Mouse (Mus musculus) heart, adult 2 months (tissue): ENCODE measurements around the gene Cavin4. TPM values are rescaled to one million over a fixed set of nuclear protein-coding genes. Genes with fewer than 3 reads are reported as not detected.

ENCODE experiments used
- DNase-seq, 2 experiments: peaks; one replicate each; pipeline ENCODE4 v3.0.0; 2021
- H3K27ac ChIP-seq: fragments of 200-600 bp; 2 replicates; pipeline ENCODE4 v1.8.1; 2022
- H3K27me3 ChIP-seq: fragments of 200-500 bp; 2 replicates; pipeline ENCODE4 v1.6.1; 2012; ENCODE audit warnings: mild to moderate bottlenecking, low read length, inconsistent platforms, mixed read lengths; ENCODE audit not compliant: control insufficient read depth, insufficient read depth
- H3K36me3 ChIP-seq: fragments of 200-500 bp; 2 replicates; pipeline ENCODE4 v1.6.1; 2012; ENCODE audit warnings: low read length, inconsistent platforms; ENCODE audit not compliant: control insufficient read depth, insufficient read depth
- H3K4me1 ChIP-seq: fragments of 200-500 bp; 2 replicates; pipeline ENCODE4 v1.6.1; 2011; ENCODE audit warnings: low read length; ENCODE audit not compliant: control insufficient read depth, insufficient read depth
- H3K4me3 ChIP-seq: fragments of 200-600 bp; 2 replicates; pipeline ENCODE4 v1.8.1; 2022
- H3K79me2 ChIP-seq: fragments of 200-500 bp; replicated peaks from 2 replicates; pipeline ENCODE4 v1.6.1; 2012; ENCODE audit warnings: mild to moderate bottlenecking, inconsistent platforms, low read length, moderate library complexity, mixed read lengths; ENCODE audit not compliant: control insufficient read depth, insufficient read depth
- H3K9ac ChIP-seq: fragments of 200-500 bp; 2 replicates; pipeline ENCODE4 v1.6.1; 2012; ENCODE audit warnings: low read depth, mild to moderate bottlenecking, control low read depth, inconsistent platforms, low read length, mixed read lengths
- CTCF ChIP-seq: fragments of 200-600 bp; IDR thresholded peaks from 2 replicates; pipeline ENCODE4 v1.8.1; 2022; ENCODE audit warnings: antibody characterized with exemption, mild to moderate bottlenecking, moderate library complexity
- EP300 ChIP-seq: fragments of 200-500 bp; IDR thresholded peaks from 2 replicates; pipeline ENCODE4 v1.6.1; 2011; ENCODE audit warnings: low read depth, low read length, control low read depth; ENCODE audit not compliant: insufficient read depth
- POLR2A ChIP-seq: fragments of 200-500 bp; IDR thresholded peaks from 2 replicates; pipeline ENCODE4 v1.6.1; 2011; ENCODE audit warnings: mild to moderate bottlenecking, low read depth, low read length, control low read depth; ENCODE audit not compliant: insufficient read depth
- WGBS: fragments of 180-500 bp; shearing (Covaris S2); methylation state at CpG from one replicate; pipeline ENCODE4 v1.1.7; 2018; 5-methylcytosine and 5-hydroxymethylcytosine counted together
- intact Hi-C: fragments of 180-260 bp; cut with DNase I; formaldehyde crosslinking; loops from one replicate; pipeline ENCODE4 v1.15.1; 2025
- polyA plus RNA-seq: library from polyadenylated mRNA; depleted of rRNA; stranded (reverse); fragments of >200 nt; gene quantifications from 2 replicates; pipeline ENCODE4 v1.2.3, GENCODE M21; 2012; rRNA removed
- total RNA-seq, 2 experiments: library from RNA; stranded (reverse); gene quantifications; 2 replicates each; pipeline ENCODE4 v1.2.3; 2021

Cavin4 gene
- total and polyA plus RNA-seq, 3 experiments: 22.1 to 107 (median 102) TPM

DNA sequence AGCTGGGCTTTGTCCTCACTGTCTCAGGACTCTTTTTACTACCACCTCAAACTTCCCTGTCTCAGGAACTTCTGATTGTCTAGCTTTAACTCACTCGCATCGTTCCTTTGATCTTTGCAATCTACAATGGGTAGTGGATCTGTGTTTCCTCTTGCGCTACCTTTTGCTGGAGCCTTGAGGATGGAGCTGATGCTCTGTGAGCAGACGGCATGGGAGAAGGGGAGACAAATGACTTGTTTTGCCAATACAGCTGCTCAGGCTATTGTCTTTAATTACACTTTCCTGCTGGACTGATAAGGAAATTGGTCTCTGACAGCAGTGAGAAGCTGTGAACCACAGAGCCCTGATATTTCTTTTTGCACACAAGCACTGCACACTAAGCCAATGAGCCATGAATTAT lies 53.5 kb downstream of the Cavin4 start:
- no peak overlapping the region for H3K27ac ChIP-seq
- H3K4me1 ChIP-seq: no peaks in the 10 kb centered on the region
- no peaks in the 10 kb centered on the region for H3K27me3 ChIP-seq
- H3K9ac ChIP-seq: no peak overlapping the region
- 25% methylated on average over 4 of the region's 4 CpGs for WGBS
- no peak for DNase-seq
- intact Hi-C loops: no loop called here
- H3K4me3 ChIP-seq: no peak overlapping the region
- H3K36me3 ChIP-seq: no peaks in the 10 kb centered on the region
- no peaks in the 10 kb centered on the region for H3K79me2 ChIP-seq
- TF ChIP-seq CTCF: no peak
- no peak for TF ChIP-seq EP300
- no peak for TF ChIP-seq POLR2A

Other genes with a start within 250 kb of the Cavin4 start
- gene Tex10, start 190.1 kb upstream of the Cavin4 start, total RNA-seq: 1 to 10 TPM; 7.9 to 9.0 TPM
- 8.0 and 12.0 TPM in 2 replicates for gene Tex10, start 190.1 kb upstream of the Cavin4 start, polyA plus RNA-seq
- gene Msantd3, start 123.6 kb upstream of the Cavin4 start, total RNA-seq: 10 to 100 TPM; 18.9 to 21.8 TPM
- gene Msantd3, start 123.6 kb upstream of the Cavin4 start, polyA plus RNA-seq: 9.5 and 15.0 TPM in 2 replicates
- gene Tmeff1, start 78.3 kb upstream of the Cavin4 start, total RNA-seq: 10 to 100 TPM; 11.1 to 11.7 TPM
- 4.9 and 8.5 TPM in 2 replicates for gene Tmeff1, start 78.3 kb upstream of the Cavin4 start, polyA plus RNA-seq